Mouse (Mus musculus) cerebellum, adult 2 months (tissue): ENCODE results near the gene Gda.

Source experiments
- CTCF ChIP-seq: fragments of 200-500 bp; IDR thresholded peaks from 2 replicates; pipeline ENCODE4 v1.5.1; 2011; ENCODE audit warnings: low read depth, mild to moderate bottlenecking, control low read depth, low read length, moderate library complexity, borderline replicate concordance; ENCODE audit not compliant: insufficient read depth
- POLR2A ChIP-seq: fragments of 200-500 bp; IDR thresholded peaks from 2 replicates; pipeline ENCODE4 v1.6.1; 2011; ENCODE audit warnings: low read length, control low read depth, borderline replicate concordance; ENCODE audit not compliant: insufficient read depth

DNA sequence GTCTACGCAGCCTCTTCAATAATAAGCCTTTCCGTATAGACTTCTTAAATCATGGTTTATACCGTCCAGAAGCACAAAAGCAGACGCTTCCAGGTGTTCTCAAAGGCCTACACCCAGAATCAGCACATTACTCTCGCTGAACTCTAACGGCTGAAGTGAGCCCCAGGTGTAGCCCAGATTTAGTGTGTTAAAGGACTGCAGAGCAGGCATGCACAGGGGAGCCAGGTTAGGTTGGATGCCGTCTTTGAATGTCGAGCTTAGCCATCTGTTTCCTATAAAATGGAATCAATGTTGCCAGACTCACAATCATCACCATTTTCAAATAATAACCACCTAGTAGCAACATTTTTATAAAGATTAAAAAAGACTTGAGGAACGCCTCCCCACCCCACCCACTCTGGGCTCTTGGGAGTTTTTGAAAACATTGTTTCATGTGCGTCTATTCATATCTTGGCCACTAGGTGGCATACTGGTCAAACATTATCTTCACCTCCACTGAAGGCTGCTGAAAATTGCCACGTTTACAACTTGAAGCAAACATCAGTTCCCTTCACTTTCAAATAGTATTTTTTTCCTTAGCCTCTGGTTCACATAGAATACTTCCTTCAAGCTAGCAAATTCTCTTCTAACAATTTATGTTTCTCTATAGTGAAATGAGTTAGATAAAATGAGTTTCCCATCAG is 100.0 kb downstream of the Gda start:
- TF ChIP-seq CTCF (peak; percentile 56; the same call in 1 of the 2 replicates), POLR2A (no peak)
